ENCODE assay signal across 7 mouse cellular contexts in genomic region chr9:72531996-72532380, GRCm38 (mm10). TPM values are rescaled to one million over a fixed set of nuclear protein-coding genes. Genes with fewer than 3 reads are reported as not detected.
DNase-seq lines count a peak whose midpoint lies in the region; ATAC-seq and TF ChIP-seq lines count a peak whose summit lies in the region.

Rfx7 (plus strand) TSS chr9:72532240.

- H3K9ac ChIP-seq in hindbrain, embryonic 15.5 days, result peak within 1 kb of the TSS; percentile 92

- 2% methylated on average over 28 of the region's 63 CpGs for WGBS in hindbrain, embryonic 15.5 days

- H3K27me3 ChIP-seq in hindbrain, embryonic 15.5 days, result no peaks in the 10 kb centered on the region

- H3K36me3 ChIP-seq in hindbrain, embryonic 15.5 days, result no peaks in the 10 kb centered on the region

- peak; percentile 89 for ATAC-seq in hindbrain, embryonic 15.5 days (ENCODE audit: low FRiP score, low read depth)

- peak within 1 kb of the TSS; percentile 90 for H3K4me3 ChIP-seq in hindbrain, embryonic 15.5 days
- H3K4me3 ChIP-seq in left cerebral cortex, adult 2 months, result peak within 1 kb of the TSS; percentile 96

- intact Hi-C loops in left cerebral cortex, adult 2 months (cut with DNase I), result loop anchor here (2.0 to 5.0 kb wide), 4 partner anchors 39 to 255 kb away; partner anchors contain the start of genes Nedd4 and Tex9

- peak within 1 kb of the TSS; percentile 100 for H3K27ac ChIP-seq in hindbrain, embryonic 15.5 days (replicated peaks)
- H3K27ac ChIP-seq in left cerebral cortex, adult 2 months, result peak within 1 kb of the TSS; percentile 96

- DNase-seq in adrenal gland, adult 18-20 months (ENCODE audit: low spot score in 2 of 2), result peak in 1 of 2 experiments; percentile 80
- peak; percentile 71 to 84 for DNase-seq in cerebellum, postnatal 36 days
- peak; percentile 61 to 74 for DNase-seq in frontal cortex, postnatal 36 days (ENCODE audit: low spot score in 2 of 2)
- DNase-seq in left cerebral cortex, adult 2 months (ENCODE audit: extremely low spot score in 1 of 2, low spot score in 2 of 2), result peak; percentile 77 to 79
- peak; percentile 81 to 91 for DNase-seq in lung, postnatal 4 days
- peak; percentile 81 for DNase-seq in retina, postnatal 7 days (ENCODE audit: low read depth, low spot score)

- TF ChIP-seq CTCF in left cerebral cortex, adult 2 months (IDR thresholded peaks at IDR 0.05), result no peak

- H3K9me3 ChIP-seq in hindbrain, embryonic 15.5 days, result no peaks in the 10 kb centered on the region

- peaks cover 19% of the 10 kb centered on the region for H3K4me1 ChIP-seq in hindbrain, embryonic 15.5 days (replicated peaks)

- H3K4me2 ChIP-seq in hindbrain, embryonic 15.5 days, result peak within 1 kb of the TSS; percentile 69

RNA-seq across cellular contexts. Expression of gene Rfx7, which starts in this region (rescaled TPM):
- total RNA-seq in adrenal gland, adult 18-20 months (2021), result 10 to 100 TPM; 13.7 to 17.5 TPM
- 15.0 and 15.4 TPM in 2 replicates for polyA plus RNA-seq in hindbrain, embryonic 15.5 days (2015; fragmentation: Nextera tagmentation; extraction: Ambion mirVana)
- 10 to 100 TPM; 29.3 to 32.5 TPM for total RNA-seq in left cerebral cortex, adult 2 months (2021)
